22 mouse cellular contexts compared by ENCODE assay signal in the genomic region with DNA sequence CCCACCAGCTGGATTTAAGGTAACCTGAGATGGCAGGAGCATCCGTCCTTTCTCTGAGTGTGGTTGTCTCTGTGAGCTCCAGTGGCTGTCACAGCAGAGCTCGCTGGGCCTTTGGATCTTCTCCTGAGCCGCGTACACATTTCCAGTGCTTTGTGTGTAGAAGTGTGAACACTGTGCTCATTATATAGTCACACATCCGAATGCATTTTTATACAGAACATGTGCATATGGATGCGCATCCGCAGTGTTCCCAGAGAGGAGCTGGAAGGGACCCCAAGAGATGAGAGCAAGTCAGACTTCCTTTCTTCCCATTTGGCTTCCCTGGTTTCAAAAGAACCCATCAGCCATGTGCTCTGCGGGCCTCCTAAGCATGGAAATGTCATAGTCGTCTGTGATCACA. TPM values are rescaled to one million over a fixed set of nuclear protein-coding genes. Genes with fewer than 3 reads are reported as not detected.
A peak's percentile ranks its signal among the peaks of the same experiment; 100 is the strongest.
DNase-seq lines count a peak whose midpoint lies in the region; ATAC-seq lines count a peak whose summit lies in the region.
"Had no signal": no experiment of that assay in that cellular context is flagged by ENCODE, and none has a peak within 500 bp of the region (broad histone marks: within the 10 kb centered on the region; RNA-seq: fewer than 3 reads in every experiment).

No protein-coding gene starts in this region.

- 79% methylated on average over 9 of the region's 9 CpGs for WGBS in forebrain, embryonic 12.5 days
- WGBS in forebrain, embryonic 11.5 days = 80% methylated on average over 9 of the region's 9 CpGs
- 76% methylated on average over 9 of the region's 9 CpGs for WGBS in midbrain, embryonic 14.5 days

- 0 out of 2 replicates have a peak overlapping the region, but pooled peaks have one; percentile 70 for H3K4me2 ChIP-seq in forebrain, embryonic 12.5 days
- no peak overlapping the region for H3K4me2 ChIP-seq in forebrain, embryonic 11.5 days (ENCODE audit: low read depth, low read length, severe bottlenecking)
- H3K4me2 ChIP-seq in midbrain, embryonic 14.5 days (ENCODE audit: low read length) = peak overlapping the region; percentile 87
- H3K4me2 ChIP-seq: heart, embryonic 11.5 days had no signal

- no peak overlapping the region for H3K27ac ChIP-seq in forebrain, embryonic 12.5 days
- H3K27ac ChIP-seq in forebrain, embryonic 11.5 days (ENCODE audit: low read depth, low read length) = no peak overlapping the region
- no peak overlapping the region for H3K27ac ChIP-seq in midbrain, embryonic 14.5 days (replicated peaks; ENCODE audit: low read depth, low read length)
- H3K27ac ChIP-seq: embryonic facial prominence, embryonic 10.5 days; intestine, embryonic 15.5 days; kidney, embryonic 15.5 days had no signal

- peaks cover 32% of the 10 kb centered on the region for H3K4me1 ChIP-seq in forebrain, embryonic 12.5 days
- H3K4me1 ChIP-seq in forebrain, embryonic 11.5 days (replicated peaks; ENCODE audit: control insufficient read depth, insufficient read depth, low read length) = no peaks in the 10 kb centered on the region
- peaks cover 20% of the 10 kb centered on the region for H3K4me1 ChIP-seq in midbrain, embryonic 14.5 days (ENCODE audit: control insufficient read depth, insufficient read depth, low read length)

- H3K9ac ChIP-seq in forebrain, embryonic 12.5 days = no peak overlapping the region
- no peak overlapping the region for H3K9ac ChIP-seq in forebrain, embryonic 11.5 days (ENCODE audit: low read length)
- H3K9ac ChIP-seq in midbrain, embryonic 14.5 days (replicated peaks; ENCODE audit: low read length) = no peak overlapping the region
- H3K9ac ChIP-seq: intestine, embryonic 15.5 days; kidney, embryonic 15.5 days; liver, postnatal 0 days had no signal

- intact Hi-C loops in left cerebral cortex, postnatal 14 days (cut with DNase I) = no loop called here

- no peak for DNase-seq in forebrain, embryonic 11.5 days (ENCODE audit: low spot score)
- peak; percentile 39 to 60 for DNase-seq in left cerebral cortex, postnatal 14 days (ENCODE audit: low spot score in 2 of 2)
- no peak for DNase-seq in left cerebral cortex, adult 8-10 months (ENCODE audit: low spot score in 2 of 2)
- peak; percentile 49 for DNase-seq in brain, adult 2 months (ENCODE audit: low read depth, low spot score)
- no peak for DNase-seq in midbrain, embryonic 14.5 days
- no peak for DNase-seq in embryo, embryonic 10 days (ENCODE audit: low spot score)
- DNase-seq: cerebellum, adult 11-12 months; cerebellum, postnatal 36 days; gastrocnemius, postnatal 36 days; heart, postnatal 14 days; liver; liver, postnatal 0 days; lung, postnatal 14 days had no signal

- ATAC-seq in forebrain, embryonic 12.5 days (ENCODE audit: low FRiP score) = no peak
- ATAC-seq in forebrain, embryonic 11.5 days (replicated peaks; ENCODE audit: low FRiP score) = no peak
- no peak for ATAC-seq in midbrain, embryonic 14.5 days (ENCODE audit: low FRiP score, low TSS enrichment)
- no peak for ATAC-seq in activated CD4-positive, CD25-positive, alpha-beta regulatory T cell, adult 4 months
- ATAC-seq: CD4-positive, CD25-positive, alpha-beta regulatory T cell, adult 4 months; intestine, embryonic 15.5 days; liver, postnatal 0 days had no signal

- no peak overlapping the region for H3K4me3 ChIP-seq in forebrain, embryonic 12.5 days (replicated peaks)
- H3K4me3 ChIP-seq in forebrain, embryonic 11.5 days (ENCODE audit: low read depth, low read length) = no peak overlapping the region
- no peak overlapping the region for H3K4me3 ChIP-seq in midbrain, embryonic 14.5 days (replicated peaks; ENCODE audit: low read depth, low read length)
- H3K4me3 ChIP-seq: embryonic facial prominence, embryonic 10.5 days; intestine, embryonic 15.5 days; kidney, embryonic 15.5 days had no signal

- no peaks in the 10 kb centered on the region for H3K9me3 ChIP-seq in forebrain, embryonic 12.5 days
- H3K9me3 ChIP-seq in forebrain, embryonic 11.5 days (ENCODE audit: control insufficient read depth, low read length) = no peaks in the 10 kb centered on the region
- no peaks in the 10 kb centered on the region for H3K9me3 ChIP-seq in midbrain, embryonic 14.5 days (ENCODE audit: control insufficient read depth, low read length)
- H3K9me3 ChIP-seq: embryonic facial prominence, embryonic 10.5 days; intestine, embryonic 15.5 days; kidney, embryonic 15.5 days; megakaryocyte, embryonic 14.5 days had no signal

- H3K27me3 ChIP-seq in forebrain, embryonic 12.5 days = no peaks in the 10 kb centered on the region
- H3K27me3 ChIP-seq in forebrain, embryonic 11.5 days (ENCODE audit: control insufficient read depth, insufficient read depth, low read length) = no peaks in the 10 kb centered on the region
- H3K27me3 ChIP-seq in midbrain, embryonic 14.5 days (ENCODE audit: control insufficient read depth, insufficient read depth, low read length) = no peaks in the 10 kb centered on the region
- H3K27me3 ChIP-seq: intestine, embryonic 15.5 days; kidney, embryonic 15.5 days; megakaryocyte, embryonic 14.5 days had no signal

- H3K36me3 ChIP-seq in forebrain, embryonic 12.5 days (replicated peaks) = no peaks in the 10 kb centered on the region
- H3K36me3 ChIP-seq in forebrain, embryonic 11.5 days (ENCODE audit: control insufficient read depth, insufficient read depth, low read length) = no peaks in the 10 kb centered on the region
- H3K36me3 ChIP-seq in midbrain, embryonic 14.5 days (ENCODE audit: control insufficient read depth, insufficient read depth, low read length) = no peaks in the 10 kb centered on the region
- H3K36me3 ChIP-seq: embryonic facial prominence, embryonic 10.5 days; G1E; intestine, embryonic 15.5 days; kidney, embryonic 15.5 days had no signal

RNA-seq across cellular contexts. Expression of a gene that starts 3.4 kb away (rescaled TPM):
- 9.7 and 10.5 TPM in 2 replicates for polyA plus RNA-seq in forebrain, embryonic 12.5 days (2016; fragmentation: Nextera tagmentation; extraction: Ambion mirVana)
- polyA plus RNA-seq in forebrain, embryonic 11.5 days (2014; fragmentation: Nextera tagmentation; extraction: Ambion mirVana) = 6.6 and 7.3 TPM in 2 replicates
- total RNA-seq in left cerebral cortex, postnatal 14 days (2021) = 10 to 100 TPM; 83.1 to 91.5 TPM
- 10 to 100 TPM; 65.4 to 79.2 (median 69.7) TPM for total RNA-seq in left cerebral cortex, adult 8-10 months (2022)
- 18.3 and 21.4 TPM in 2 replicates for polyA plus RNA-seq in midbrain, embryonic 14.5 days (2014; fragmentation: Nextera tagmentation; extraction: Ambion mirVana)
- polyA plus RNA-seq in activated CD4-positive, CD25-positive, alpha-beta regulatory T cell, adult 4 months (2017; shearing (Covaris generic)) = 10 to 100 TPM; 13.8 to 15.5 TPM
- polyA plus RNA-seq: G1E had no signal

Comparison
In these comparisons a context has a peak if more than half of its experiments do, and no peak if none do; other contexts are left out.
1. DNase-seq: peak in left cerebral cortex, postnatal 14 days (2 of 2) and brain, adult 2 months (single experiment); none in forebrain, embryonic 11.5 days (single experiment), left cerebral cortex, adult 8-10 months (0 of 2), midbrain, embryonic 14.5 days (single experiment) and embryo, embryonic 10 days (single experiment).